Mouse (Mus musculus) embryonic fibroblast, embryonic 13.5 days (primary cell): Measurements from ENCODE around the gene Fam69a. TPM values are rescaled to one million over a fixed set of nuclear protein-coding genes. Genes with fewer than 3 reads are reported as not detected.

Experiments used
- H3K27ac ChIP-seq: 2 replicates; pipeline ENCODE4 v1.5.1; 2012; ENCODE audit warnings: low read length, control low read depth, inconsistent platforms; ENCODE audit not compliant: insufficient read depth
- H3K4me1 ChIP-seq: 2 replicates; pipeline ENCODE4 v1.6.1; 2011; ENCODE audit warnings: low read length; ENCODE audit not compliant: control insufficient read depth, insufficient read depth
- H3K4me3 ChIP-seq: 2 replicates; pipeline ENCODE4 v1.5.1; 2011; ENCODE audit warnings: mild to moderate bottlenecking, control low read depth, low read length; ENCODE audit not compliant: insufficient read depth
- CTCF ChIP-seq: IDR thresholded peaks from 2 replicates; pipeline ENCODE4 v1.5.1; 2011; ENCODE audit warnings: mild to moderate bottlenecking, control low read depth, low read length, moderate library complexity, borderline replicate concordance; ENCODE audit not compliant: insufficient read depth
- POLR2A ChIP-seq: IDR thresholded peaks from 2 replicates; pipeline ENCODE4 v1.6.1; 2011; ENCODE audit warnings: low read depth, mild to moderate bottlenecking, control low read depth, low read length, moderate library complexity
- polyA plus RNA-seq: library from polyadenylated mRNA; stranded (reverse); fragments of >200 nt; gene quantifications from 2 replicates; pipeline ENCODE4 v1.2.4, GENCODE M21; 2011; ENCODE audit warnings: low read depth; ENCODE audit not compliant: missing spikeins, insufficient read length

The Fam69a gene
- polyA plus RNA-seq, 1 experiment: 15.4 TPM

GRCm38 (mm10) chr5:107936625-107937389 lies 50.1 kb downstream of the Fam69a start:
- Histone ChIP-seq H3K27ac (no peak overlapping the region), H3K4me1 (no peaks in the 10 kb centered on the region), H3K4me3 (no peak overlapping the region)
- TF ChIP-seq POLR2A: no peak
- TF ChIP-seq CTCF: no peak

GRCm38 (mm10) chr5:107934770-107935543 lies 51.9 kb downstream of the Fam69a start:
- no peaks in the 10 kb centered on the region for H3K4me1 ChIP-seq
- no peak for TF ChIP-seq CTCF
- TF ChIP-seq POLR2A: no peak
- H3K27ac ChIP-seq: no peak overlapping the region
- H3K4me3 ChIP-seq: no peak overlapping the region

GRCm38 (mm10) chr5:107933202-107933974 lies 53.5 kb downstream of the Fam69a start:
- Histone ChIP-seq H3K27ac (no peak overlapping the region), H3K4me3 (no peak overlapping the region), H3K4me1 (no peaks in the 10 kb centered on the region)
- TF ChIP-seq CTCF (no peak), POLR2A (no peak)

- Histone ChIP-seq H3K27ac (no peak overlapping the region), H3K4me1 (no peaks in the 10 kb centered on the region), H3K4me3 (no peak overlapping the region)
- no peak for TF ChIP-seq CTCF
- TF ChIP-seq POLR2A: no peak
Measured at GRCm38 (mm10) chr5:107932556-107932955, 54.3 kb downstream of the Fam69a start.

- TF ChIP-seq CTCF: no peak
- no peak for TF ChIP-seq POLR2A
- no peak overlapping the region for H3K27ac ChIP-seq
- H3K4me3 ChIP-seq: no peak overlapping the region
- 0 out of 2 replicates have a peak, but pooled peaks cover under 1% of the 10 kb centered on the region for H3K4me1 ChIP-seq
Measured at GRCm38 (mm10) chr5:107926550-107927249, 60.2 kb downstream of the Fam69a start.

GRCm38 (mm10) chr5:107924564-107924963 lies 62.3 kb downstream of the Fam69a start:
- Histone ChIP-seq H3K27ac (no peak overlapping the region), H3K4me3 (no peak overlapping the region), H3K4me1 (0 out of 2 replicates have a peak, but pooled peaks cover 2% of the 10 kb centered on the region)
- no peak for TF ChIP-seq CTCF

- no peak for TF ChIP-seq CTCF
- no peak for TF ChIP-seq POLR2A
Measured at GRCm38 (mm10) chr5:107922836-107923235, 64.0 kb downstream of the Fam69a start.

GRCm38 (mm10) chr5:107921400-107922252 lies 65.3 kb downstream of the Fam69a start:
- no peak for TF ChIP-seq POLR2A
- no peak for TF ChIP-seq CTCF
- 0 out of 2 replicates have a peak, but pooled peaks cover 2% of the 10 kb centered on the region for H3K4me1 ChIP-seq
- no peak overlapping the region for H3K27ac ChIP-seq
- H3K4me3 ChIP-seq: no peak overlapping the region

More at GRCm38 (mm10) chr5:107922836-107923235, 64.0 kb downstream of the Fam69a start:
- H3K4me1 ChIP-seq: 0 out of 2 replicates have a peak, but pooled peaks cover 2% of the 10 kb centered on the region
- H3K27ac ChIP-seq: no peak overlapping the region
- no peak overlapping the region for H3K4me3 ChIP-seq
